Mouse (Mus musculus): ENCODE measurements at regions not wholly inside any gene's neighbourhood (a gene's known extent, or its start where the extent isn't known, plus 50 kb on each side); places are given as distances from the start of the nearest gene placed in this dataset.
"Not testable (repeated sequence)": the region's sequence is repeated elsewhere in the genome, so short reads cannot be mapped to it uniquely, and the experiment has no call there.

- intact Hi-C loops (cut with DNase I): no loop called here
- DNase-seq: peak; percentile 2 to 16
Observed at GRCm38 (mm10) chr11:7705312-7705764, 491.6 kb upstream of the Igfbp3 start.

GRCm38 (mm10) chr11:7697591-7697990 is 483.9 kb upstream of the Igfbp3 start:
- DNase-seq: no peak

GRCm38 (mm10) chr11:7689701-7690100 is 476.0 kb upstream of the Igfbp3 start:
- intact Hi-C loops (cut with DNase I); DNase-seq: not testable (repeated sequence)

More at GRCm38 (mm10) chr11:7697591-7697990, 483.9 kb upstream of the Igfbp3 start:
- intact Hi-C loops (cut with DNase I): no loop called here

- intact Hi-C loops (cut with DNase I): no loop called here
- DNase-seq: peak; percentile 2 to 34
Observed at GRCm38 (mm10) chr11:7672821-7673220, 459.1 kb upstream of the Igfbp3 start.

DNA sequence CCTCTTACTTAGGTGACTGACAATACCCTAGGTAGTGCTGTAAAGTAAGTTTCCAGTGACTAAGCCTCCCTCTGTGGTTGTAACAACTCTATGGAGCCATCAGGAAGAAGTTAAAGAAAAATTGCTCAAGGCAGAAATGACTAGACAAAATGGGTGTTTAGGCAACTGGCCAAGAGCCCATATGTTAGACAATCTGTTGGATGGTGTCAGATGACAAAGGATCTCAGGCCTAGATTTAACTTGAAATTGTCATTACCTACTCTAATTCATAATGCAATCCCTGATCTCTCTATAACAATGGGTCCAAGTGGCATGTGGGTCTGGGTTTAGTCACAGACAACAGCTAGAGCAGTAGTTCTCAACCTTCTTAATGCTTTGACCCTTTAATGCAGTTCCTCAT is 416.9 kb upstream of the Igfbp3 start:
- no peak for DNase-seq
- intact Hi-C loops (cut with DNase I): no loop called here

DNA sequence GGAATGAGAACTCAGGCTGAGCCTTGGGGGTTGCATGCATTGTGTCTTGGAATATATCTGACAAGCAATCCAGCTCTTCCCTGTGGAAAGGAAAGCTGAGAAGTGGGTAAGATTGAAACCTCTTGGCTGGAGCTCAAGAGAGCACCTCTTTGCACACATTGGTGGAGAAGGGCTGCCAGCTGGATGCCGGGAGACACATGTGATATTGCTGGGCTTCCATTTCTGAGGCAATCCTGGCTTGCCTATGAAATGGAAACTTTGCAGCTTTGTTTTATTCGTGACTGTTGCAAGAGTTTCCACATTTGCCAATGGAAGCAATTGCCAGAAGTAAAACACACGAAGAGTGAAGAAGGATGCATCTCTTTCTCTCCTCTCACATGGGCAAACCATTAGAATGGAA is 411.5 kb upstream of the Igfbp3 start:
- peak in 1 of 2 experiments; percentile 6 for DNase-seq
- intact Hi-C loops (cut with DNase I): no loop called here

DNA sequence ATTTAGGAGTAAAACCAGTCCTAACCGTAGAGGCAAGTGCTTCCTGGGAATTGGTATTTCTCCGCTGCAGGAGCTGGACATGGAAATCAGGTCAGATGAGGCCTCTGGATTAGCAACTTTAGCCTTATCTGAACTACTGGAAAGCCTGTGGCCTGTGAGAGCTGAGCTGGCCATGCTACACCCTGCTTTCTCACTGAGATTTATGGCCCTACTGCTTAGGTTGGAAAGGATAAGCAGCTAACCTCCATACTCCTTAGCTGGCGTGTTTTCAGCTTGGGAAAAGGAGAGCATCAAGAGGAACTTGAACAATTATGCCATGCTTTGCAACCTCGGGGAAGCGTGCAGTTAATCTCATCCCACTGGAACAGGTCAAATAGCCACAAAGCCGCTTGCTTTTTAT is 406.6 kb upstream of the Igfbp3 start:
- no peak for DNase-seq
- intact Hi-C loops (cut with DNase I): no loop called here

DNA sequence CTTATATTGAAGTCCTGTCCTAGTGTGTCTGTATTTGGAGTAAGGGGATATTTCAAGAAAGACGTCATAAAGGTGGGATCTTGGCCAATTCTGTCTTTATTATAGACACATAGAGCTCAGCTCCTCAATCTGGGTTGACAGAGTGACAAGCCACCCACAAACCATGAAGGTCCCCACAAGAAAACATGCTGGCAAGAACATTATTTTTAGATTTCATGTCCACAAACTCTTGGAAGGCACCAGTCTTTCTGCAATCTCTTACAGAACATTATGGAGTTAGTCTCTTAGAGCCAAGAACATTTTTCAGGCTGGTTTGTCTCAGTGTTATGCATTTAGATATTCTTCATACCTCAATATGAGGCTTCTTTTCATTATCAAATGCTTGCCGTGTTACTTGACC is 397.0 kb upstream of the Igfbp3 start:
- intact Hi-C loops (cut with DNase I): no loop called here
- no peak for DNase-seq

DNA sequence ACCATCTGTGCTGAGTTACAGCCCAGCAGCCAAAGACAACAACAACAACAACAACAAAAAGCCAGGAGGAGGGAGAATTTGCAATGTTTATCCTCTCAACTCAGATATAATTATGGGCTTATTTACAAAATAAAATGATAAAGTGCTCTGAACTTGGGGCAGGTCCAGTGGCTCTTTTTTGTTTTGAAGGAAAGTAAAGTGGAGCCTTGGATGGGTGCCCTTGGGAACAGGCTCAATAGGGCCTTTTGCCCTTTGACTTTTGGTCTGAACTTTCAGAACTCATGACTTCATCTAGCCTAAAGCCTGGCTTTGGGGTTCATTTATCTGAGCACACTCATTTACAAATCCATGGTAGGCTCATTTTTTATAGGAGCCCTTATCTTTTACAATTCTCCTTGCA is 396.2 kb upstream of the Igfbp3 start:
- no peak for DNase-seq
- intact Hi-C loops (cut with DNase I): no loop called here

GRCm38 (mm10) chr11:7606652-7607051 is 392.9 kb upstream of the Igfbp3 start:
- intact Hi-C loops (cut with DNase I): no loop called here

GRCm38 (mm10) chr11:7592010-7592409 is 378.3 kb upstream of the Igfbp3 start:
- intact Hi-C loops (cut with DNase I): no loop called here

More at GRCm38 (mm10) chr11:7606652-7607051, 392.9 kb upstream of the Igfbp3 start:
- no peak for DNase-seq

DNA sequence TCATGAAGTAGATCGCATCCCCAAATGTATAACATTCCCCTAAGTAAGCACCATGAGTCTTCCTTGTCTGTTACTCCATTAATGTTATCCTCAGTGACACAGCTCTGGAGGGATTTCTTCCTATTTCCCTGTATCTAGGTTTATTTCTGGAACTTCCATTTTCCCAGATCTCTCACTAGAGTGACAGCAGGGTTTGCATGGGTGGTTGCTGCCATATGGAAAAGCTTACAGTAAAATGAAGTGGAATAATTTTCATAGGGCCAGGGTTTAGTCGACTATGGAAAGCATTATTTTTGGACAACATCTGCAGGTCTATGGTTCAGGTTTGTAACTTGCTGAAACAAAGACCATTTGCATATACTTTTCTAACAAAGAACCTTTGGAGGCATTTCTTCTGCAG is 369.6 kb upstream of the Igfbp3 start:
- no peak for DNase-seq
- intact Hi-C loops (cut with DNase I): no loop called here

More at GRCm38 (mm10) chr11:7592010-7592409, 378.3 kb upstream of the Igfbp3 start:
- DNase-seq: no peak

- DNase-seq: peak; percentile 31 to 39
- intact Hi-C loops (cut with DNase I): loop anchor here (5.0 kb wide), 1 partner anchor 356 kb away; the partner anchor contains the start of gene Igfbp3
Observed at GRCm38 (mm10) chr11:7568484-7568883, 354.8 kb upstream of the Igfbp3 start.

- intact Hi-C loops (cut with DNase I): no loop called here
- DNase-seq: no peak
Observed at GRCm38 (mm10) chr11:7562029-7562428, 348.3 kb upstream of the Igfbp3 start.

DNA sequence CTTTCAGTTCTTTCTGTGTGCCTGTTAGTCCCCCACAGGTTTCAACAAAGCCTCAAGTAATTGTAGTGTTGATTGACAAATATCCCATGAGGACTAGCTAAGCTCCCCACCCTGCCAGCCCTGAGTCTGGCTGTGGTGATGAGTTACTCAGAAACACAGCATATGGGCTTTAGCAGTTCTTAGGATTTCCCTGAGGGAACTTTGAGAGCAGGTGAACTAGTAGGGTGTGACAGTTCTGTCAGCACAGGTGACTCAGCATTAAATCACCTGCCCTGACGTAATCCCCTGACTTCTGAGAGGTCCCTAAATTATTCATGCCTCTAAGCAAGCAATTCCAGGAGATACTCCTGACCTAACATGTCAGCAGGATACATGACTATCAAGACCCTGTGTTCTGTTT is 347.7 kb upstream of the Igfbp3 start:
- DNase-seq: no peak
- intact Hi-C loops (cut with DNase I): no loop called here

DNA sequence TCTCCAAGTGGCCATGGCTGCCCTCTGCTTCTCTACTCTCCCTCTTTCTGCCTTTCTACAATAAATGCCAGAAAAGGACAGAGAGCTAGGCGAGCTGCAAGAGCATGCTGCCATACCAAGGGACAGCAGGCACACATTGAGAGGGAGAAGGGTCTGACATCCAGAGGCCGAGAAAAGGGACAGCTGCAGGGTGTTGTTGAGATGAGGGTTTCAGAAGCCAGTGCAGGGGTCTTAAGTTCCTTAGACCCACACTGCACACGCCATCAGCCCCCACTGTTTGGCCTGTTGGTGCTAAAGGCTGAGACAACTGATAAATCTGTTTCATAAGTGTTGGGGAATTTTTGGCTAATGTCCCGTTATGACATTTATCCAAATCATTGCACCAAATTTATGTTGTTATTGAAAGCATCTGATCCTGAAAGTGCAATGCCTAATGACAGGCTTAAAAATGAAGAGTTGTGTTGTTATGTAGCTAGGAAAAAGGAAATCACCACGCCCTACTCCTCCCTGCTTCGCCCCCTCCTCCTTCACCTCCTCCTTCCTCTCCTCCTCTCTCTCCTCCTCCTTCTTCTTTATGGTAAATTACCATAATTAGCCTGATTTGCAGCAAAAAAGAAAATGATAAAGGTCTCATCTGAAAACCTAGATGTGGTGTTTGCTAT is 342.0 kb upstream of the Igfbp3 start:
- intact Hi-C loops (cut with DNase I): no loop called here
- no peak for DNase-seq

GRCm38 (mm10) chr11:7552154-7552553 is 338.4 kb upstream of the Igfbp3 start:
- DNase-seq: no peak
- intact Hi-C loops (cut with DNase I): no loop called here

GRCm38 (mm10) chr11:7547796-7548195 is 334.1 kb upstream of the Igfbp3 start:
- intact Hi-C loops (cut with DNase I): no loop called here
- no peak for DNase-seq

DNA sequence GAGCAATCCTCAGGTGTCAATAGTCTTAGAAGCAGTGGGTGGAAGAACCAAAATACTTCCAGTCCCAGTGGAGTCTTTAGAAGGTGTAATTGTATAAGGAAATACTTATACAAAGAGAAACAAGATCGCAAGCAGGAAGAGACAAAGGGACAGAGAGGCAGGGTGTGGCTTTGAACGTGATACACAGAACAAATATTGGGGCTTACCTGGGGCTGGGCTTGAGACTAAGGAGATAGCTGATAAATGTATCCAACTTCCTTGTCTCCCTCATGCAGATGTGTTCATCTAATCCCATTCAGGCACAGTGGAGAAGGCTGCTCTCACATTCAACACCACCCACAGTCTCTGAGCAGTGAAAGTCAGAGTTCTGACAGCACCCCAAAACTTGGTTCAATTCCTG is 331.9 kb upstream of the Igfbp3 start:
- no peak for DNase-seq
- intact Hi-C loops (cut with DNase I): no loop called here

GRCm38 (mm10) chr11:7534590-7534989 is 320.9 kb upstream of the Igfbp3 start:
- intact Hi-C loops (cut with DNase I): no loop called here
- no peak for DNase-seq

GRCm38 (mm10) chr11:7533327-7533726 is 319.6 kb upstream of the Igfbp3 start:
- no peak for DNase-seq
- intact Hi-C loops (cut with DNase I): no loop called here

- intact Hi-C loops (cut with DNase I): no loop called here
- no peak for DNase-seq
Observed at GRCm38 (mm10) chr11:7531847-7532246, 318.1 kb upstream of the Igfbp3 start.

All from heart, postnatal 14 days (tissue).